Mouse (Mus musculus): Measurements from ENCODE around the gene Tceal7.

GRCm38 (mm10) chrX:136216303-136216702 lies 1.7 kb downstream of the Tceal7 start:
- TF ChIP-seq POLR2A (IDR thresholded peaks at IDR 0.05; ENCODE audit: borderline replicate concordance, insufficient read depth, low read length), result no peak
- TF ChIP-seq CTCF (IDR thresholded peaks at IDR 0.05; ENCODE audit: borderline replicate concordance, insufficient read depth, low read depth, low read length), result no peak

All from cerebellum, adult 2 months (tissue).